Mouse (Mus musculus) embryonic fibroblast, embryonic 13.5 days (primary cell): Measurements from ENCODE around the gene Rnf144b.

Experiments
- CTCF ChIP-seq: IDR thresholded peaks from 2 replicates; pipeline ENCODE4 v1.5.1; 2011; ENCODE audit warnings: mild to moderate bottlenecking, control low read depth, low read length, moderate library complexity, borderline replicate concordance; ENCODE audit not compliant: insufficient read depth
- POLR2A ChIP-seq: IDR thresholded peaks from 2 replicates; pipeline ENCODE4 v1.6.1; 2011; ENCODE audit warnings: low read depth, mild to moderate bottlenecking, control low read depth, low read length, moderate library complexity

GRCm38 (mm10) chr13:47125595-47125994 lies 3.1 kb downstream of the Rnf144b start:
- TF ChIP-seq CTCF (no peak), POLR2A (no peak)
